Mouse (Mus musculus): ENCODE measurements around the gene Hist1h3b. TPM values are rescaled to one million over a fixed set of nuclear protein-coding genes. Genes with fewer than 3 reads are reported as not detected.

Gene Hist1h3b
- total RNA-seq, 1 experiment from 2014 or later: 224 TPM

DNA sequence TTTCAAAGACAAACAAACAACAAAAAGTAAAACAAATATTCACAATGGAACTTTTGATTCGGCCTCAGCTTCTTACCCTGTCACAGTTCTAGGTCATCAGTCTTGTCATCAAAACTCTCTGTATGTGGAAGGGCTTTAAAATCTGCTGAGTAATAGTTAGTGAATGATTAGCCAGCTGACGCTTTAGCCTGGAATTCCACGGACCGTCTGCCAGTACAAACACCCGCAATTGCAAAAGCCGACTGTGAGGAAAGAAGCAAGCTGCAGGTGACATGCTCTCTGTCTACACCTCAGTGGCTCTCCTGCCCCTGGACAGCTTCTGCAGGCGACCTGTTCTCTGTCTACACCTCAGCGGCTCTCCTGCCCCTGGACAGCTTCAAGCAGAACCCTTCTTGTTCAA is 21.6 kb upstream of the Hist1h3b start:
- no peak for ATAC-seq (replicated peaks in 1 of 2; ENCODE audit: insufficient read depth in 1 of 2, low FRiP score in 2 of 2, low TSS enrichment in 1 of 2, low read depth in 1 of 2, poor library complexity in 2 of 2, severe bottlenecking in 2 of 2)

DNA sequence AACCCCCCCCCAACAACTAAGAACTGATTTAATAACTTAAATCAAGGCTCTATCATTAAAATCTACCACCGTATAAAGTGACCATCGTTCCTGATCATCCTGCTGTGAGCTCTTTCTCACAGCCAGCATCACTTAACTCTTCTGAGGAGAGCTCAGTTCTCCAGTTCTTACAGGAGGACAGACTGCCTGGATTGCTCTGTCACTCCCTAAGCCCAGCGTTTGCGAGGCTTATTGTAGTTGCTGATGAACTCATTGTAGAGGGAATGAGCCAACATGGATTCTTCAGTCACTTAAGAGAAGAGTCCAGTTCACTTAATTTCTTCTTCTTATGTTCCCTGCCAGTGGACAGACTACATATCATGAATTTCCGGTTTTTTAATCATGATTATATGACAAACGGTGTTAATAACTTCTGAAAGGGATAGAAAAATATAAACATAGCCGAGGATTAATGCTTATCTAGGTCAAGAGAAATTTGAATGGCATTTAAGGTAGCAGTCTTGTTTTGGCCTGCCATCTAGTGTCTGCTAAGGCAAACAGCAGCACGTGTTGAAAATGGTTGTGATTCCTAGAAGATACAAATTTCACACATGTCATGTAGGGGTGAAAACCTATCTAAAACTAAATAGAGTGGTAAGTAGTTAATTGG is 19.8 kb upstream of the Hist1h3b start:
- ATAC-seq (replicated peaks in 1 of 2; ENCODE audit: insufficient read depth in 1 of 2, low FRiP score in 2 of 2, low TSS enrichment in 1 of 2, low read depth in 1 of 2, poor library complexity in 2 of 2, severe bottlenecking in 2 of 2): peak; percentile 59 to 64; a peak in 2 of 4 replicates

DNA sequence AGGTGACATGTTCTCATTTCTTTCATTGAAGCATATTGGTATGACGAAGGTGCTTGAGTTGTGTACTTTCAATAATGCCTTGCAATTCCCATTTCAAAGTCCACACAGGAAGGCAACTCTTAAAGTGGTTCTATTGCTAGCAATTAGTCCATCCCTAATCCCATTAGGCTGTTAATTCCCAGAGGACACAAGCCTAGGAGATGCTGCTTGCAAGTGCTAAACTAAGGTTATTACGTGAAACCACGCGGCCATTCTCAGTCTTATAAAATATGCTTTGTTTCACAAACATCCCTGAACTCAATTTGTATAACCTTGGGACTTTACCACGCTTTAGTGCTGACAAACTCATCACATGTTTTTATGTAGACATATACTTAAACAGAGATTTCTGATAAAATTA is 15.0 kb upstream of the Hist1h3b start:
- no peak for ATAC-seq (replicated peaks in 1 of 2; ENCODE audit: insufficient read depth in 1 of 2, low FRiP score in 2 of 2, low TSS enrichment in 1 of 2, low read depth in 1 of 2, poor library complexity in 2 of 2, severe bottlenecking in 2 of 2)

DNA sequence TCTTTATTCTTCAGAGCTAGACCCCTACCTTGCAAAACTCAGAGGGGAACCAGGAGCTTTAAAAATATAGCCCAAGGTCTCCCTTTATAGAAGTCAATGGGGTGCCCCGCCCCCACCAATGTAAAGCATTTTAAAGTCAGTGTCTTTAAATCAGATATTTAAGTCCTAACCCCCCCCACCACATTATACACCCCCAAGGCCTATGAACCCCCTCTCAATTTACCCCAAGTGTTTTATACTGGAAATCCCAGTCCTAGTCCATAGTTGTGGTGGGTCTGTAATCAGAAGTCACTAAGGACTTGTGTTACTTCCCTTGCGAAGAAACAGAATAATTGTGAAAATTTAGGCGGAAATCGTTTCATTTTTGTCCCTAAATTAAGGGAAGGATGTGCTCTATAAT is 14.0 kb upstream of the Hist1h3b start:
- ATAC-seq (replicated peaks in 1 of 2; ENCODE audit: insufficient read depth in 1 of 2, low FRiP score in 2 of 2, low TSS enrichment in 1 of 2, low read depth in 1 of 2, poor library complexity in 2 of 2, severe bottlenecking in 2 of 2): no peak

DNA sequence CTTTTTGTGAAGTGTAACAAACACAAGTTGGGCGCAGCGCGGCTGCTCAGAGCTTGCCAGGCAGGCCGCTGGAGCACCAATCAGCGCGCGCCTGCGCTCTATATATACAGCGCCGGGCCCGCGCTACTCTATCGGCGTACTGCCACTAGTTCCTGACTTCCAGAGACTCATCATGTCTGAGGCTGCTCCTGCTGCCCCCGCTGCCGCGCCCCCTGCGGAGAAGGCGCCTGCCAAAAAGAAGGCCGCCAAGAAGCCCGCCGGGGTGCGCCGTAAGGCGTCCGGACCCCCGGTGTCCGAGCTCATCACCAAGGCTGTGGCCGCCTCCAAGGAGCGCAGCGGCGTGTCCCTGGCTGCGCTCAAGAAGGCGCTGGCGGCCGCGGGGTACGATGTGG is 13.4 kb upstream of the Hist1h3b start, which contains the start of gene Hist1h1c:
TSS of gene Hist1h1c (plus strand) at position 132 of the 392 bp plus-strand sequence.
- ATAC-seq (replicated peaks in 1 of 2; ENCODE audit: insufficient read depth in 1 of 2, low FRiP score in 2 of 2, low TSS enrichment in 1 of 2, low read depth in 1 of 2, poor library complexity in 2 of 2, severe bottlenecking in 2 of 2): peak; percentile 64 to 69

DNA sequence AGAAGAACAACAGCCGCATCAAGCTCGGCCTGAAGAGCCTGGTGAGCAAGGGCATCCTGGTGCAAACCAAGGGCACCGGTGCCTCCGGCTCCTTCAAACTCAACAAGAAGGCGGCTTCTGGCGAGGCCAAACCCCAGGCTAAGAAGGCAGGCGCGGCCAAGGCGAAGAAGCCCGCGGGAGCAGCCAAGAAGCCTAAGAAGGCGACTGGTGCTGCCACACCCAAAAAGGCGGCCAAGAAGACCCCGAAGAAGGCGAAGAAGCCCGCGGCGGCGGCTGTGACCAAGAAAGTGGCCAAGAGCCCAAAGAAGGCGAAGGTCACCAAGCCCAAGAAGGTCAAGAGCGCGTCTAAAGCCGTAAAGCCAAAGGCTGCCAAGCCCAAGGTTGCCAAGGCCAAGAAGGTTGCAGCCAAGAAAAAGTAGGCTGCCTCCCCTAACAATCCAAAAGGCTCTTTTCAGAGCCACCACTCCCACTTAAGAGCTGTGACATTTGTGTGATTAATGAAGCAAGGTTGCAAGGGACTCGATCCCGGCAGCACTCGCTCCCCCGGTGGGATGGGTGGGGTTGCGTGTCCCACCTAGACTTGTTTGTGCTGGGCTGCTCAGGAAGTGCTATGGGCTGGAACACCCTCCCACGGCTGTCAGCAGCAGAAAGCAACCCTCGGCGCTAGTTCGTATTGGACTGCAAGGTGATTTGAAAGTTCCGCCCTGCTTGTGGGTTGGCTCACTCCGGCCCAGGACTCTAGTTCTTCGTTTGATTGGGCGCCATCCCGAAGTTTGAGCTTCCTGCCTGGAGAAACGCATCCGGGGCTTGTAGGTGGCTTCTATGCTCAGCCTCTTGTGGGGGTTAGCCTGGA is 12.8 kb upstream of the Hist1h3b start:
- peak; percentile 79 to 84 for ATAC-seq (replicated peaks in 1 of 2; ENCODE audit: insufficient read depth in 1 of 2, low FRiP score in 2 of 2, low TSS enrichment in 1 of 2, low read depth in 1 of 2, poor library complexity in 2 of 2, severe bottlenecking in 2 of 2)

DNA sequence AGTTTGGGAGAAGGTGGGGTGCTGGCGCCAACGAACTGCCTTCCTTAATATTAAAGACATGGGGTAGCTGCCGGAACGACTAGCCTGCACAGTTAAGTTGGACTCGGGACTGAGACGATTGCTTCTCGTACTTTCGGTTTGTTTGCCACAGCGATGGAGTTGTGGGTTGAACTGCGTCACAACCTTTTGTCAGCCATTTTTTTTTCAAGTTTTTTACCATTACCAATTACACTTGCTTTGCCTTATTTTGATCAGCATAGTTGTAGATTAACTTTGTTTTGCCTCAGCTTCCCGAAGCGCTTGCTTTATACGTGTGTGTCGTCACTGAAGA is 12.2 kb upstream of the Hist1h3b start:
- ATAC-seq (replicated peaks in 1 of 2; ENCODE audit: insufficient read depth in 1 of 2, low FRiP score in 2 of 2, low TSS enrichment in 1 of 2, low read depth in 1 of 2, poor library complexity in 2 of 2, severe bottlenecking in 2 of 2): peak; percentile 44 to 48

DNA sequence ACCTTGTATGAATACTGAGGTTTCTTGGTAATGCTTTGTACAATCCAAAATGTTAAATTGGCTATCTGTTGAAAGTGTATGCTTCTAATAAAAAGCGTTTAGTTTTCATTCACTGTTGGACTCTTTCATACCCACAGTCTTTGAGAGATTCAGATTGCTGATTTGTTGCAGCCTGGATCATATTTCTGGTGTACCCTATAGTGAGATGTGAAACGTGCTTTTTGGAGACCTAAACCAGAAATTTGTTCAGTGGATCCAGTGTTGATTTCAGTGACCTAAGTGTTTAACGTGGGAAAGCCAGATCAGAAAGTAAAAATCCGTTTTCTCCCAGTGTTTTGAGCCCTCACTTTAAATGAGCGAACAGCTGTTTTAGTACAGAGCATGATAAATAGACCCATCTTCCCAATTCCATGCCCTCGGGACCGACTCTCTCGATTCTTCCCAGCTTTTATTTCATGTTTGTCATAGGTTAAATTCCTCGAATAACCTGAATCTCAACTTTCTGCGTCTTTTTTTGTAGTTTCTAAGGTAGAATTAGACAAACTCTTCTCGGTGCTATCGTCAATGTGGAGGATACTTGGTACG is 11.7 kb upstream of the Hist1h3b start:
- no peak for ATAC-seq (replicated peaks in 1 of 2; ENCODE audit: insufficient read depth in 1 of 2, low FRiP score in 2 of 2, low TSS enrichment in 1 of 2, low read depth in 1 of 2, poor library complexity in 2 of 2, severe bottlenecking in 2 of 2)

DNA sequence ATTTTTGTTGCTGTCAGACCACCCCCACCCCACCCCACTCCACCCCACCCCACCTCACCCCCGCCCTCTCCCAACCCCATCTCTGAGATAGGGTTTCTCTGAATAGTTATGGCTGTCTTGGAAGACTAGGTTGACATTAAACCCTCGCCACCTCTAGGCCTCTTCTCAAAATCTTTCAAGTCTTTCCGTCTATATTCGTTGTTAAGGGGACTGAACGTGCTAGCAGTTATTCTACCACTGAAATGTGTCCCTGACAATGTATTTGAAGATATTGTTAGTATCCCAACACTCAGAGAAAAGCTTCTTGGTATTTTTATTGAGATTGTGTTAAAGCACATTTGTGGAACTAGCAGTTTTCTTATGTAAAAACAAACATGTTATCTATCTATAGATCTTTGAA is 11.2 kb upstream of the Hist1h3b start:
- no peak for ATAC-seq (replicated peaks in 1 of 2; ENCODE audit: insufficient read depth in 1 of 2, low FRiP score in 2 of 2, low TSS enrichment in 1 of 2, low read depth in 1 of 2, poor library complexity in 2 of 2, severe bottlenecking in 2 of 2)

DNA sequence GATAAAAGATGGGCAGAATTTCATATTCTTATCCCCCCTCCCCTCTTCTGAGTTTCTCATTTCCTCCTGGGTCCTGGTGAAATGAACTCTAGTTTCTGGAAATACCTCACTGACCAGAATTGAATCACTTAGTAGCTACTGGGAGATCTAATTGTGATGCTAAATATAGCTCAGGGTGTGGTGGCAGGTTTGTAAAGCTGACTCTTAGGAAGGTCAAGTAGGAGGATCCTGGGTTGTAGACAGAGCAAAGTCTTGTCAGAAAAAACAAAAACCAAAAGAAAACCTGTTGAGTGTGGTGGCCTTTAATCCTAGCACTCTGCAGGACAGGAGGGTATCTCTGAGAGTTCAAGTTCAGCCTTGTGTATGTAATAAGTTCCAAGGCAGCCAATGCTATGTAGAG is 10.1 kb upstream of the Hist1h3b start:
- ATAC-seq (replicated peaks in 1 of 2; ENCODE audit: insufficient read depth in 1 of 2, low FRiP score in 2 of 2, low TSS enrichment in 1 of 2, low read depth in 1 of 2, poor library complexity in 2 of 2, severe bottlenecking in 2 of 2): no peak

DNA sequence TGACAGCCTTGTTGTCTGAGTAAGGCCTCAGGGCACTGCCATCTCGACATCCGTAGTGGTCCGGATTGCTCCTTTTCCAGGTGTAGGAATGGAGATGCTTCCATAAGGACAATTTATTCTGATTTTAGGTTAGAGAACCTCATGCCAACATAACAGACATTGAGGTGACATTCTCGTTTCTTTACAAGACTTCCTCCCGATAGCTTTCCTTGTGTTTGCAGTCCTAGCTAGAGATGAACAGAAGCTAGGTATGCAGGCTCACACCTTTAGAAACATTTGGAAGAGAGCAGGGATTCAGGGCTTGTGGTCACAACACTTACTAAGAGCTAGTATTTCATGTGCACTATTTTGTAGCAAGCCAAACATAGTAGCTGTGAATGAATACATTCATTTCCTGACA is 8.9 kb upstream of the Hist1h3b start:
- no peak for ATAC-seq (replicated peaks in 1 of 2; ENCODE audit: insufficient read depth in 1 of 2, low FRiP score in 2 of 2, low TSS enrichment in 1 of 2, low read depth in 1 of 2, poor library complexity in 2 of 2, severe bottlenecking in 2 of 2)

DNA sequence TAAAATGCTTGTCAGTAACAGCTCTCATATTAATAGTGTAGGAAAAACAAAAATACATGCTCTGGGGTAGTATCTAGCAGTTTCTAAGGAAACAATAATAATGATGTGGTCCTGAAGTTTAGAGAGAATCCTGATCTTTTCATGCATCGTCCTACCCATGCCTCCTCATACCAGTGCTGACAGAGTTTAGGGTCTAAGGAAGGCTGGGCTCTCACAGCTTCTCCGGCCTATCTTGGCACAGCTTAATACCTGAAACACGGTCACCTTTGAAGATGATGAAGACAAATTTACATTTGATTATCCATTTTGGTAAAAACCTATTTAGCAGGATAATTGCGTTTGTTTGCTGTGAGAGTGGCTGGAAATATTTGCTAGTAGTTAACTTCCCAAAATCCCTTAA is 8.1 kb upstream of the Hist1h3b start:
- no peak for ATAC-seq (replicated peaks in 1 of 2; ENCODE audit: insufficient read depth in 1 of 2, low FRiP score in 2 of 2, low TSS enrichment in 1 of 2, low read depth in 1 of 2, poor library complexity in 2 of 2, severe bottlenecking in 2 of 2)

DNA sequence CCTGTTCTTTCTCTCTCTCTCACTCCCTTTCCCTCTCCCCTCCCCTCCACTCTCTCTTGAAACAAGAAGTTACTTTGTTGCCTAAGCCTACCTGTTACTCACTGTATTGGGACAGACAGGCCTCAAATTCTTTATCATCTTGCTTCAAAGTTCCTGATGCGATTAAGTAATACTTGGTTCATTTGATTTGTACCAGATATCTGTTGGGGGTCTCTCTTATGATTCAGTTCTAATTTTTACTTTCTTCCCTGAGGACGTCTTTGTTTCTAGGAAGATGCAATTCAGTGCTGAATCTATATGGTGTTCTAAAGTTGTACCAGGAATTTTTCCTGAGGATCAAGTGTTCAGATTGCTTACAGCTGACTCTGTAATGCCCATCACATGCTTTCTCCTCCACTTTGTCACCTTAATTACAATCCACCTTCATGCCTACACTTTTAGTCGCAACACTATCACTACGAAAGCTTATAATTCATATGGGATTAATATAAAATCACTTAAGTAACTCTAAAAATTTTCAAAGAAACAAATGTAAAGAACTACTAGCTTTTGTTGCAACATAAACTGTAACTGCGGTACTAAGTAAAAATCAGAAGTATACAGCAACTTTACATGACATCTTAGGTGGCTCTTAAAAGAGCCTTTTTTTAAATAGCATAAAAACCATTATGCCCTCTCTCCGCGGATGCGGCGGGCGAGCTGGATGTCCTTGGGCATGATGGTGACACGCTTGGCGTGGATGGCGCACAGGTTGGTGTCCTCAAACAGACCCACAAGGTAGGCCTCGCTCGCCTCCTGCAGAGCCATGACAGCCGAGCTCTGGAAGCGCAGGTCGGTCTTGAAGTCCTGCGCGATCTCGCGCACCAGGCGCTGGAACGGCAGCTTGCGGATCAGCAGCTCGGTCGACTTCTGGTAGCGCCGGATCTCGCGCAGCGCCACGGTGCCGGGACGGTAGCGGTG is 7.4 kb upstream of the Hist1h3b start:
- no peak for ATAC-seq (replicated peaks in 1 of 2; ENCODE audit: insufficient read depth in 1 of 2, low FRiP score in 2 of 2, low TSS enrichment in 1 of 2, low read depth in 1 of 2, poor library complexity in 2 of 2, severe bottlenecking in 2 of 2)

DNA sequence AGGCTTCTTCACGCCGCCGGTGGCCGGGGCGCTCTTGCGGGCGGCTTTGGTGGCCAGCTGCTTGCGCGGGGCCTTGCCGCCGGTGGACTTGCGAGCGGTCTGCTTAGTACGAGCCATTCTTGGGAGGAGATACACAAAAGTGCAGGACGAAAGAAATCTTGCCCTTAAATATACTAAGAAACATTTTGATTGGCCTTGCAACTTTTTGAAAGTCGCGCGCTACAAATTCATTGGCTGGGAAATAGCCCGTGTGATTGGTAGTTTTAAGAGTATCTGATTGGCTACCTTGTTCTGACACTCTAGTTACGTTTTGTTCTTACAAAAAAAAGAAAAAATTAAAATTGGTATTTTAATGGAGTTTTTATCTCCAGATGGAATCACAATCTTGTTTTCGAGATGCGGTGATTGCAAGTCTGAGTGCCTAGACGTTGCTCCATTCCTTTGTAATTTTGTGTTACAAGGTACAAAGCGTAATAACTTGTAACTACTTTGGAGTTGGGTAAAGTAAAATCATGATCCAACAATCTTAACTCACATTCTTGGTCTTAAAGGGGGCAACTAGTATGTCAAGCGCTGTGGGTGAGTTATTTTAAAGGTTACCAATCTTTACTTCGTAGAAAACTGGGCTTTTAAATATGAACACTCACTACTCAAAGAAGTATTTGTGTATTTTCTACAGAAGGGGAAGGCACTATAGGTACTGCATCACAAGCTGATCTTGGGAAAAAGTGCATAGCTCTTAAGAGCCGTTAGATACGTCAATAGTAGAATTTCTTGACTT is 6.5 kb upstream of the Hist1h3b start, which contains the start of gene Hist1h3c:
TSS of gene Hist1h3c (minus strand) at position 222 of the 781 bp plus-strand sequence.
- ATAC-seq (replicated peaks in 1 of 2; ENCODE audit: insufficient read depth in 1 of 2, low FRiP score in 2 of 2, low TSS enrichment in 1 of 2, low read depth in 1 of 2, poor library complexity in 2 of 2, severe bottlenecking in 2 of 2): peak; percentile 61 to 62; a peak in 3 of 4 replicates

DNA sequence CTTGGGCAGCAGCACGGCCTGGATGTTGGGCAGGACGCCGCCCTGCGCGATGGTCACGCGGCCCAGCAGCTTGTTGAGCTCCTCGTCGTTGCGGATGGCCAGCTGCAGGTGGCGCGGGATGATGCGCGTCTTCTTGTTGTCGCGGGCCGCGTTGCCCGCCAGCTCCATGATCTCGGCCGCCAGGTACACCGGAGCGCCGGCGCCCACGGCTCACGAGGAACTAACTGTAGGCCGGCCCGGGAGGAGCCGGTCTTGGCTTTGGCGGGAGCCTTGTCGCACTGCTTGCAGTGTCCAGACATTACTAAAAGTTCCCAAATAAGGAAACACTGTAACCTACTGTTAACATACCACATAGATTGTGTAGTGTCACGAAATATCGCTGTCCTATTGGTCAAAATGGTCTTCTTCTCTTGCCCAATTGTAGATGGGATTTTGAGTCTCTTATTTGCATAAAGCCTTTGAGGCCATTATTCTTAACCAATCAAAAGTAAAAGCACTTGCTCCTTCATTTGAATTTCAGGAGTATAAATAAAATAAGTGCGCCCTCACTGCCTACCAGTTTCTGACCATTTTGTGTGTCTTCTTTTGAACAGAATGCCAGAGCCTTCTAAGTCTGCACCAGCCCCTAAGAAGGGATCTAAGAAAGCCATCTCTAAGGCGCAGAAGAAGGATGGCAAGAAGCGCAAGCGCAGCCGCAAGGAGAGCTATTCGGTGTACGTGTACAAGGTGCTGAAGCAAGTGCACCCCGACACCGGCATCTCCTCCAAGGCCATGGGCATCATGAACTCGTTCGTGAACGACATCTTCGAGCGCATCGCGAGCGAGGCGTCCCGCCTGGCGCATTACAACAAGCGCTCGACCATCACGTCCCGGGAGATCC is 5.6 kb upstream of the Hist1h3b start, which contains the start of gene Hist1h2bb:
TSS of gene Hist1h2bb (plus strand) at position 534 of the 880 bp plus-strand sequence.
- peak; percentile 81 to 87 for ATAC-seq (replicated peaks in 1 of 2; ENCODE audit: insufficient read depth in 1 of 2, low FRiP score in 2 of 2, low TSS enrichment in 1 of 2, low read depth in 1 of 2, poor library complexity in 2 of 2, severe bottlenecking in 2 of 2)

All from hematopoietic stem cell, adult 5-6 weeks (primary cell).